Mouse (Mus musculus) stomach, postnatal 0 days (tissue): ENCODE measurements around the gene Tpra1.

ENCODE experiments used
- CTCF ChIP-seq: IDR thresholded peaks from 2 replicates; pipeline ENCODE4 v1.5.1; 2016; ENCODE audit warnings: antibody characterized with exemption, low read depth, mild to moderate bottlenecking, moderate library complexity
- EP300 ChIP-seq: optimal IDR thresholded peaks from 2 replicates; pipeline ENCODE3; 2016; ENCODE audit warnings: antibody characterized with exemption

DNA sequence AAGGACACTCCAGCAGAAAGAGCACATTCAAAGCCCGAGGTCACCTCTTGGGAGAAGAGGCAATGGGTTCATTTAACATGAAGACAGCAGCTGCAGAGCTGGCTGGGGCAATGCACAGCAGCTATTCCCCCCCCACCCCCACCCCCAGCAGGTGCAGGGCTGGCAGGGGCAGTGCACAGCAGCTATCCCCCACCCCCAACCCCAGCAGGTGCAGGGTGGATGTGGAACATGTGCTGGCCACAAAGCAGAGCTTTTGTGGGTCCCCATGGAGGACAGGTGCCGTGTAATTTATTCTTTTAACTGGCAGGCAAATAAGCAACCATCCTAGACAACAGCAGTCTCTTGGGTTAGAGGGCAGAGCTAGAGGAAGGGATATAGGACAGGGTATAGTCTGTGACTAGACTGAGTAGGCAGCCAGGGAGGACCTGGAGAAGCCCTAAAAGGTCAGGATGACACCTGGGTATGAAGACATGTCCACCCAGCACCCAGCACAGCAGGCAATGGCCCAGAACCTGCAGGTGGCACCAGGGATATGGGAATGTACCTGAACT, 15.6 kb upstream of the Tpra1 start:
- TF ChIP-seq EP300 (no peak), CTCF (no peak)
